In genomic region chr2:49818126-49818525, GRCm38 (mm10) we compare ENCODE assay signal across 21 mouse cellular contexts. TPM values are rescaled to one million over a fixed set of nuclear protein-coding genes. Genes with fewer than 3 reads are reported as not detected.
"Had no signal": no experiment of that assay in that cellular context is flagged by ENCODE, and none has a peak within 500 bp of the region (broad histone marks: within the 10 kb centered on the region; RNA-seq: fewer than 3 reads in every experiment).

No protein-coding gene starts in this region.

- H3K4me3 ChIP-seq: liver, embryonic 15.5 days; lung, embryonic 15.5 days; megakaryocyte, embryonic 14.5 days; midbrain, embryonic 12.5 days; midbrain, embryonic 15.5 days; neural tube, embryonic 13.5 days; neural tube, embryonic 15.5 days had no signal

- H3K36me3 ChIP-seq: liver, embryonic 15.5 days; lung, embryonic 15.5 days; midbrain, embryonic 12.5 days; midbrain, embryonic 15.5 days; neural tube, embryonic 13.5 days; neural tube, embryonic 15.5 days had no signal

- H3K27me3 ChIP-seq: liver, embryonic 15.5 days; lung, embryonic 15.5 days; midbrain, embryonic 12.5 days; midbrain, embryonic 15.5 days; neural tube, embryonic 13.5 days; neural tube, embryonic 15.5 days had no signal

- DNase-seq: liver, postnatal 0 days; lung, adult 2 months; lung, postnatal 14 days; lung, postnatal 36 days; retina, postnatal 1 day; right cerebral cortex, adult 18-20 months; right cerebral cortex, postnatal 25 days; right cerebral cortex, postnatal 4 days; spleen, adult 18-20 months; thymus, adult 18-20 months; thymus, postnatal 14 days; thymus, postnatal 4 days had no signal

- H3K4me2 ChIP-seq: liver, embryonic 15.5 days; lung, embryonic 15.5 days; midbrain, embryonic 12.5 days; midbrain, embryonic 15.5 days; neural tube, embryonic 13.5 days; neural tube, embryonic 15.5 days had no signal

RNA-seq across cellular contexts. Expression of gene Lypd6b, which starts 30.6 kb away (rescaled TPM):
- total RNA-seq: monocyte, adult 5-6 weeks had no signal
- polyA plus RNA-seq: liver, embryonic 15.5 days; liver, postnatal 0 days; macrophage had no signal
